Mouse (Mus musculus): ENCODE data around the gene Rpl23a. TPM values are rescaled to one million over a fixed set of nuclear protein-coding genes. Genes with fewer than 3 reads are reported as not detected.
"Not testable (repeated sequence)": the region's sequence is repeated elsewhere in the genome, so short reads cannot be mapped to it uniquely, and the experiment has no call there.

The Rpl23a gene
- polyA plus RNA-seq, 1 experiment from 2014 or later: 1,746 TPM

- H3K4me3 ChIP-seq (ENCODE audit: low read depth, low read length): no peak overlapping the region
- H3K36me3 ChIP-seq (ENCODE audit: control insufficient read depth, insufficient read depth, low read length): 0 out of 2 replicates have a peak, but pooled peaks cover 4% of the 10 kb centered on the region
- H3K4me1 ChIP-seq (ENCODE audit: control insufficient read depth, insufficient read depth, low read length): no peaks in the 10 kb centered on the region
- no peaks in the 10 kb centered on the region for H3K9me3 ChIP-seq (ENCODE audit: control insufficient read depth, low read length)
- H3K4me2 ChIP-seq (ENCODE audit: low read depth, low read length): no peak overlapping the region
- DNase-seq (ENCODE audit: low spot score) (no peak), ATAC-seq (ENCODE audit: low read depth) (no peak)
- no peak overlapping the region for H3K9ac ChIP-seq (ENCODE audit: low read depth, low read length)
- no peaks in the 10 kb centered on the region for H3K27me3 ChIP-seq (replicated peaks; ENCODE audit: control insufficient read depth, insufficient read depth, low read length)
- no peak overlapping the region for H3K27ac ChIP-seq (replicated peaks; ENCODE audit: low read depth, low read length)
- 82% methylated on average over 1 of the region's 1 CpGs for WGBS
These were observed 47.3 kb downstream of the Rpl23a start for GRCm38 (mm10) chr11:78136132-78136531.

- 89% methylated on average over 7 of the region's 7 CpGs for WGBS
- not testable (repeated sequence) for H3K4me1 ChIP-seq (ENCODE audit: control insufficient read depth, insufficient read depth, low read length); H3K27me3 ChIP-seq (replicated peaks; ENCODE audit: control insufficient read depth, insufficient read depth, low read length); H3K4me3 ChIP-seq (ENCODE audit: low read depth, low read length); DNase-seq (ENCODE audit: low spot score); H3K9ac ChIP-seq (ENCODE audit: low read depth, low read length); ATAC-seq (ENCODE audit: low read depth); H3K4me2 ChIP-seq (ENCODE audit: low read depth, low read length); H3K9me3 ChIP-seq (ENCODE audit: control insufficient read depth, low read length); H3K27ac ChIP-seq (replicated peaks; ENCODE audit: low read depth, low read length); H3K36me3 ChIP-seq (ENCODE audit: control insufficient read depth, insufficient read depth, low read length)
These were observed 48.1 kb downstream of the Rpl23a start for GRCm38 (mm10) chr11:78135314-78135713.

- Histone ChIP-seq H3K4me1 (ENCODE audit: control insufficient read depth, insufficient read depth, low read length) (no peaks in the 10 kb centered on the region), H3K9me3 (ENCODE audit: control insufficient read depth, low read length) (no peaks in the 10 kb centered on the region), H3K4me3 (ENCODE audit: low read depth, low read length) (no peak overlapping the region), H3K27me3 (replicated peaks; ENCODE audit: control insufficient read depth, insufficient read depth, low read length) (no peaks in the 10 kb centered on the region), H3K4me2 (ENCODE audit: low read depth, low read length) (no peak overlapping the region), H3K27ac (replicated peaks; ENCODE audit: low read depth, low read length) (no peak overlapping the region), H3K36me3 (ENCODE audit: control insufficient read depth, insufficient read depth, low read length) (0 out of 2 replicates have a peak, but pooled peaks cover 4% of the 10 kb centered on the region), H3K9ac (ENCODE audit: low read depth, low read length) (no peak overlapping the region)
- ATAC-seq (ENCODE audit: low read depth) (no peak), DNase-seq (ENCODE audit: low spot score) (no peak)
- 74% methylated on average over 3 of the region's 3 CpGs for WGBS
These were observed 49.0 kb downstream of the Rpl23a start for GRCm38 (mm10) chr11:78134344-78134743.

GRCm38 (mm10) chr11:78133915-78134314 lies 49.5 kb downstream of the Rpl23a start:
- H3K4me1 ChIP-seq (ENCODE audit: control insufficient read depth, insufficient read depth, low read length): no peaks in the 10 kb centered on the region
- H3K36me3 ChIP-seq (ENCODE audit: control insufficient read depth, insufficient read depth, low read length): 0 out of 2 replicates have a peak, but pooled peaks cover 4% of the 10 kb centered on the region
- no peak overlapping the region for H3K4me3 ChIP-seq (ENCODE audit: low read depth, low read length)
- 85% methylated on average over 6 of the region's 6 CpGs for WGBS
- H3K9ac ChIP-seq (ENCODE audit: low read depth, low read length): no peak overlapping the region
- no peak overlapping the region for H3K27ac ChIP-seq (replicated peaks; ENCODE audit: low read depth, low read length)
- no peak for ATAC-seq (ENCODE audit: low read depth)
- H3K9me3 ChIP-seq (ENCODE audit: control insufficient read depth, low read length): no peaks in the 10 kb centered on the region
- H3K4me2 ChIP-seq (ENCODE audit: low read depth, low read length): no peak overlapping the region
- no peak for DNase-seq (ENCODE audit: low spot score)
- no peaks in the 10 kb centered on the region for H3K27me3 ChIP-seq (replicated peaks; ENCODE audit: control insufficient read depth, insufficient read depth, low read length)

Small RNAs within 50 kb of the gene (microRNA-seq; reads per million reads assigned to microRNA genes)
- not detected for gene Mir7653 (ENCODE audit: borderline number of aligned reads)

Other genes starting within 250 kb of the Rpl23a start
- gene Phf12, start 200.8 kb downstream of the Rpl23a start, polyA plus RNA-seq (2014; fragmentation: Nextera tagmentation; extraction: Ambion mirVana): 15.0 and 17.0 TPM in 2 replicates
- 19.1 and 21.7 TPM in 2 replicates for gene Dhrs13, start 151.3 kb downstream of the Rpl23a start, polyA plus RNA-seq (2014; fragmentation: Nextera tagmentation; extraction: Ambion mirVana)
- gene Flot2, start 145.7 kb downstream of the Rpl23a start, polyA plus RNA-seq (2014; fragmentation: Nextera tagmentation; extraction: Ambion mirVana): 59.9 and 61.0 TPM in 2 replicates
- 30.9 and 32.4 TPM in 2 replicates for gene Eral1, start 103.2 kb downstream of the Rpl23a start, polyA plus RNA-seq (2014; fragmentation: Nextera tagmentation; extraction: Ambion mirVana)
- 15.9 and 16.3 TPM in 2 replicates for gene Fam222b, start 88.9 kb downstream of the Rpl23a start, polyA plus RNA-seq (2014; fragmentation: Nextera tagmentation; extraction: Ambion mirVana)
- 52.4 and 60.8 TPM in 2 replicates for gene Traf4, start 18.0 kb downstream of the Rpl23a start, polyA plus RNA-seq (2014; fragmentation: Nextera tagmentation; extraction: Ambion mirVana)
- gene Nek8, start 6.9 kb downstream of the Rpl23a start, polyA plus RNA-seq (2014; fragmentation: Nextera tagmentation; extraction: Ambion mirVana): 10.8 and 12.6 TPM in 2 replicates
- gene Tlcd1, start 6.9 kb downstream of the Rpl23a start, polyA plus RNA-seq (2014; fragmentation: Nextera tagmentation; extraction: Ambion mirVana): 22.2 and 23.8 TPM in 2 replicates
- 136 and 156 TPM in 2 replicates for gene Rab34, start 4.8 kb upstream of the Rpl23a start, polyA plus RNA-seq (2014; fragmentation: Nextera tagmentation; extraction: Ambion mirVana)
- 2.4 and 2.7 TPM in 2 replicates for gene Proca1, start 9.8 kb upstream of the Rpl23a start, polyA plus RNA-seq (2014; fragmentation: Nextera tagmentation; extraction: Ambion mirVana)
- gene Sdf2, start 62.2 kb upstream of the Rpl23a start, polyA plus RNA-seq (2014; fragmentation: Nextera tagmentation; extraction: Ambion mirVana): 93.1 and 103 TPM in 2 replicates
- 26.6 and 28.7 TPM in 2 replicates for gene Supt6, start 62.4 kb upstream of the Rpl23a start, polyA plus RNA-seq (2014; fragmentation: Nextera tagmentation; extraction: Ambion mirVana)
- gene 2610507B11Rik, start 78.2 kb upstream of the Rpl23a start, polyA plus RNA-seq (2014; fragmentation: Nextera tagmentation; extraction: Ambion mirVana): 73.6 and 78.9 TPM in 2 replicates
- 0.11 and 0.31 TPM in 2 replicates for gene BC030499, start 107.3 kb upstream of the Rpl23a start, polyA plus RNA-seq (2014; fragmentation: Nextera tagmentation; extraction: Ambion mirVana)
- 23.8 and 25.3 TPM in 2 replicates for gene Spag5, start 117.9 kb upstream of the Rpl23a start, polyA plus RNA-seq (2014; fragmentation: Nextera tagmentation; extraction: Ambion mirVana)
- gene Aldoc, start 139.4 kb upstream of the Rpl23a start, polyA plus RNA-seq (2014; fragmentation: Nextera tagmentation; extraction: Ambion mirVana): 20.4 and 24.1 TPM in 2 replicates
- gene Pigs, start 144.8 kb upstream of the Rpl23a start, polyA plus RNA-seq (2014; fragmentation: Nextera tagmentation; extraction: Ambion mirVana): 72.3 and 82.1 TPM in 2 replicates
- gene Unc119, start 159.9 kb upstream of the Rpl23a start, polyA plus RNA-seq (2014; fragmentation: Nextera tagmentation; extraction: Ambion mirVana): 39.9 and 46.1 TPM in 2 replicates
- gene Foxn1, start 203.0 kb upstream of the Rpl23a start, polyA plus RNA-seq (2014; fragmentation: Nextera tagmentation; extraction: Ambion mirVana): 1.4 and 1.6 TPM in 2 replicates
- gene Slc13a2, start 238.6 kb upstream of the Rpl23a start, polyA plus RNA-seq (2014; fragmentation: Nextera tagmentation; extraction: Ambion mirVana): not detected in 2 replicates

Measured in embryonic facial prominence, embryonic 14.5 days (tissue).